Mouse (Mus musculus) layer of hippocampus, postnatal 10 days (tissue): ENCODE results near the gene Trim75. TPM values are rescaled to one million over a fixed set of nuclear protein-coding genes. Genes with fewer than 3 reads are reported as not detected.
A peak's percentile ranks its signal among the peaks of the same experiment; 100 is the strongest.

Experiments used
- DNase-seq, 2 experiments: peaks; one replicate each; pipeline ENCODE4 v3.0.0; 2021; ENCODE audit warnings: low spot score in 2 of 2
- total RNA-seq, 2 experiments: library from RNA; stranded (reverse); gene quantifications; 2 replicates each; pipeline ENCODE4 v1.2.3; 2021

Trim75 gene
- total RNA-seq, 2 experiments from 2014 or later: not detected

- no peak for DNase-seq
Measured at GRCm38 (mm10) chr8:64944831-64945230, 42.8 kb downstream of the Trim75 start.

GRCm38 (mm10) chr8:64942946-64943345 is 44.7 kb downstream of the Trim75 start:
- DNase-seq: no peak

GRCm38 (mm10) chr8:64941495-64941894 is 46.1 kb downstream of the Trim75 start:
- DNase-seq: peak; percentile 92 to 94

- DNase-seq: no peak
Measured at GRCm38 (mm10) chr8:64941019-64941418, 46.6 kb downstream of the Trim75 start.

- DNase-seq: no peak
Measured at GRCm38 (mm10) chr8:64934997-64935396, 52.6 kb downstream of the Trim75 start.

Other genes with a start within 250 kb of the Trim75 start
- gene Klhl2, start 137.8 kb downstream of the Trim75 start, total RNA-seq: 100 to 1,000 TPM; 193 to 203 TPM
- gene Tmem192, start 40.6 kb downstream of the Trim75 start, total RNA-seq: 10 to 100 TPM; 14.7 to 15.5 TPM
- not detected for gene Trim61, start 30.7 kb upstream of the Trim75 start, total RNA-seq
- gene Trim60, start 30.8 kb upstream of the Trim75 start, total RNA-seq: not detected
- gene Apela, start 49.5 kb upstream of the Trim75 start, total RNA-seq: not detected
- not detected for gene Gm10663, start 87.2 kb upstream of the Trim75 start, total RNA-seq
- gene BC030870, start 141.7 kb upstream of the Trim75 start, total RNA-seq: not detected